Mouse (Mus musculus) olfactory bulb, adult 2 months (tissue): Measurements from ENCODE around the gene Slc2a9. TPM values are rescaled to one million over a fixed set of nuclear protein-coding genes. Genes with fewer than 3 reads are reported as not detected.
A peak's percentile ranks its signal among the peaks of the same experiment; 100 is the strongest.

Experiments
- H3K27ac ChIP-seq: fragments of 200-500 bp; 2 replicates; pipeline ENCODE4 v1.5.1; 2012; ENCODE audit warnings: low read depth, low read length; ENCODE audit not compliant: insufficient read depth
- H3K4me1 ChIP-seq: fragments of 200-500 bp; 2 replicates; pipeline ENCODE4 v1.6.1; 2012; ENCODE audit warnings: low read length; ENCODE audit not compliant: control insufficient read depth, insufficient read depth
- H3K4me3 ChIP-seq: fragments of 200-500 bp; 2 replicates; pipeline ENCODE4 v1.5.1; 2012; ENCODE audit warnings: mild to moderate bottlenecking, low read depth, low read length, moderate library complexity; ENCODE audit not compliant: insufficient read depth
- CTCF ChIP-seq: fragments of 200-500 bp; IDR thresholded peaks from 2 replicates; pipeline ENCODE4 v1.5.1; 2012; ENCODE audit warnings: low read depth, mild to moderate bottlenecking, low read length, moderate library complexity; ENCODE audit not compliant: insufficient read depth
- POLR2A ChIP-seq: fragments of 200-500 bp; IDR thresholded peaks from 2 replicates; pipeline ENCODE4 v1.6.1; 2012; ENCODE audit warnings: mild to moderate bottlenecking, low read depth, low read length, moderate library complexity; ENCODE audit not compliant: insufficient read depth
- WGBS: fragments of 180-500 bp; shearing (Covaris S2); methylation state at CpG from one replicate; pipeline ENCODE4 v1.1.7; 2018; 5-methylcytosine and 5-hydroxymethylcytosine counted together
- polyA plus RNA-seq: library from polyadenylated mRNA; stranded (reverse); fragments of >200 nt; gene quantifications from 2 replicates; pipeline ENCODE4 v1.2.4, GENCODE M21; 2012; ENCODE audit warnings: low replicate concordance; ENCODE audit not compliant: missing spikeins, insufficient read depth, insufficient read length

The Slc2a9 gene
- polyA plus RNA-seq, 1 experiment, result not detected

DNA sequence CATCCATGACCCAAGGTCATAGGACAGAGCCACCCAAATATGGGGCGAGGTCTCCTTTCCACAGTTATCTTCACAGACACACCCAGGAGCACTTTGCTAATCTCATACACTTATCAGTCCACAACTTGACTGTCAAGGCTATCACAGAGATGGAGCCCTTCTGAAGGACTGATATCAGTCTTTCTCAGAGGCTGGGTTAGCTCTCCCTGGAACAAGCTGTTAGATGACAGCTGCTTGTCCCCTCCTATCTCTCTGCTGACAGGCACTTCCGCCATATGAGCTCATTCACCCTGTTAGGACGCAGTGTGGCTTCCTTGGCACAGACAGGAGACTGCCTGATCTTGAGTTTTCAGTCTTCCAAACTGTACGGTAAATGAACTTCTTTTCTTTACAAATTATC is 6.6 kb upstream of the Slc2a9 start:
- H3K4me1 ChIP-seq, result peaks cover 10% of the 10 kb centered on the region
- H3K27ac ChIP-seq, result no peak overlapping the region
- WGBS, result 93% methylated on average over 4 of the region's 4 CpGs
- no peak overlapping the region for H3K4me3 ChIP-seq
- TF ChIP-seq POLR2A, result no peak
- no peak for TF ChIP-seq CTCF

DNA sequence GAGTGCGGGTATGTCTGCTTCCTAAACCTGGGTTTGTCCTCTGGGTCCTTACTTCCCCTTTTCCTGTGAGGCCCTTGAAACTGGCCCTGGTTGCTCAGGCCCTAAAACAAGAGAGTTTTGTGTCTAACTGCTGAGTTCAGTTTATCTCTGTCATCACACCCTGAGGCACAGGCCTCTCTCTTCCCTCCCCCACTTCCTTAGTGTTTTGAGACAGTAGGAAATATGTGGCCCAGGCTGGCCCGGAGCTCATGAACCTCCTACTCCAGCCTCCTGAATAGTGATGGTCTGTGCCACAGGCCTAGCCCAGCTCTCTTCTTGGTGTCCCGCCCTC is 2.5 kb upstream of the Slc2a9 start:
- Histone ChIP-seq H3K4me1 (no peaks in the 10 kb centered on the region), H3K4me3 (no peak overlapping the region), H3K27ac (no peak overlapping the region)
- TF ChIP-seq CTCF (no peak), POLR2A (no peak)
- 97% methylated on average over 3 of the region's 3 CpGs for WGBS

DNA sequence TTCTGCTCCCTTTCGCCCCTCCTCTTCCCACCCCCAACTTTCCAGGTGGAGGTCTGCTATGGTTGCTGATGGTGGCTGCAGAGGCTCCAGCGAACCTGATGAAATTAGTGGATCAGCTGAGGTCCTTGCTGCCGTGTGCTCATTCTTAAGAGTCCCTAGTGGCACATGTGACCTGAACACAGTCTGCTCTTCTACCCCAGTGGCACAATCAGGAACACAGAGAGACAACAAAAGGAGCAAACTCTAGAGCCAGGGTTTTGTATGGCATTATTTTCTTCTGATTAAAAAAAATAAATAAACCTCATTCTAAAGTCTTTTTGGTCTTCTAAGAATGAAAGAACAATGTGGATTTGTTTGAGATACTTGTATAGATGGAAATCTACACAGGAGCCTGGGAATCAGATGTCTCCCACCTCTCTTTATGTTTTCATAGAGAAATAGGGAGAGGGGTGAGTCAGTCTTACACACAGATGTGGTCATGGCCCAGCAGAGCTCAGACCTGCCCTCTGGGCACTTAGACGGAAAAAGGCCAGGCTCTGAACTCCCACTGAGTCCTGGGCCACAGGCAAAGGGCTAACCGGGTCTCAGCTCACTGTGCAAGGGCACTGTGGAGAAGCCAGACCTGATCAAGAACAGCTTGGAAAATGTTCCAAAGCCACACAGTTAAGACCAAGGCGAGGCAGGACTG is 1.9 kb upstream of the Slc2a9 start:
- TF ChIP-seq CTCF (no peak), POLR2A (no peak)
- Histone ChIP-seq H3K4me3 (no peak overlapping the region), H3K27ac (no peak overlapping the region), H3K4me1 (no peaks in the 10 kb centered on the region)
- WGBS, result 76% methylated on average over 6 of the region's 6 CpGs

DNA sequence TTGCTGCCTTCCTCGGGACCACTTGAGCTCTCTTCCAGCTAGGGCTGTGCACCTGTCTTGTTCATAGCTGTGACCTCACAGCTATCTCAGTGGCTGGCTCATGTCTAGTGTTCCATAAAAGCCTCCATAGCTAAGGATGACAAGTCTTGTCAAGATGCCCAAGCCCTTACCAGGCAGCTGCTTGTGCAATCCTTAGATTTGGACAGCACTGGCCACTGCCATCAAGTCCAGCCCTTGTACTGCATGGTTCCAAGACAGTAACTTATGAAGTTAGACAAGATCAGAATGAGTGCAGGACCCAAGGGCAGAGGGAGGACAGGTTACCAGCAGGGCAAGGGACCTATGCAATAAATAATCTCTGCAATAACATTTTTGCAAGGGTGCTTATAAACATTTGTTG is 1.2 kb upstream of the Slc2a9 start:
- TF ChIP-seq CTCF, result no peak
- no peak for TF ChIP-seq POLR2A
- no peak overlapping the region for H3K27ac ChIP-seq
- no peak overlapping the region for H3K4me3 ChIP-seq
- H3K4me1 ChIP-seq, result no peaks in the 10 kb centered on the region
- 73% methylated on average over 1 of the region's 1 CpGs for WGBS

DNA sequence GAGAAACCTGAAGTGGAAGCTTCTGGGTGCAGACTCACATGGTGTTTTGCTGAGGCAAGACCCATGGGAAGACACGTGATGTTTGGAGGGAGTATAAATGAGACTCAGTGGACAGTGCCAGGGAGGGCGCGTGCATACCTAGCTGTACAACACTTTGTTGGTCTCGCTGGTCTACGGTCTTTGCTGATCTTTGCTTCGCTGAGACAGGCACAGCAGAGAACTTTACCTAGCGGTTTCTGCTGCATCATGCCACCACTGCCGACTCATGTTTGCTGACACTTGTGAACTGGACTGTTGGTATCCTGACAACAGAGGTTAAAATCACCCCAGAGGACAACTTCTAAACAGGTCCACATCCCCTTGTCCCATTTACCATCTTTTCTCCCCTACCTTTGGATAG is 2.9 kb downstream of the Slc2a9 start:
- Histone ChIP-seq H3K27ac (no peak overlapping the region), H3K4me3 (no peak overlapping the region), H3K4me1 (no peaks in the 10 kb centered on the region)
- WGBS, result 93% methylated on average over 8 of the region's 8 CpGs
- TF ChIP-seq CTCF (no peak), POLR2A (no peak)

DNA sequence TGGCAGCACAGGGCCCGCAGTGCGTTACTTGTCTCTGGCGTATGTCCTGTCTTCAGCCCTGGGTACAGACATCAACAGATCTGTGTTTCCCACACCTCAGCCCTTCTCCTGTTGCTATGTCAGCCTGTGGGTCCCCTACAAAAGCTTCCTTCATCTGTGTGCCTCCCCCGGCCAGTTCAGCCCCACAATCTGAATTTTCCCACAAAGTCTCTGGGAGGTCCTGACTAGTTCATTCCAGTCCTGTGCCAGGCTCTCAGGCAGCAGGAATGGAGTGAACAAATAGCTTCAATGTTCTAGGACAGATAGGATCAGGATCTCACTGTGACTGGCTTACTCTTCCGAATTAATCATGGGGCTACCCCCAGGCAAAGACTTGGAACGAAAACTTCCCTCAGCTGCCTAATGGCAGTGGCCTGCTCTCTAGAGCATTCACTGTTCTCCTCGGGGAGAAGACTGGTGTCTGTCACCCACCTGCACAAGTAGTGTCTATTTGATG is 3.6 kb downstream of the Slc2a9 start:
- Histone ChIP-seq H3K27ac (peak overlapping the region; percentile 37; the same call in 1 of the 2 replicates), H3K4me3 (no peak overlapping the region), H3K4me1 (no peaks in the 10 kb centered on the region)
- 54% methylated on average over 7 of the region's 7 CpGs for whole genome bisulfite sequencing
- no peak for TF ChIP-seq POLR2A
- no peak for TF ChIP-seq CTCF

DNA sequence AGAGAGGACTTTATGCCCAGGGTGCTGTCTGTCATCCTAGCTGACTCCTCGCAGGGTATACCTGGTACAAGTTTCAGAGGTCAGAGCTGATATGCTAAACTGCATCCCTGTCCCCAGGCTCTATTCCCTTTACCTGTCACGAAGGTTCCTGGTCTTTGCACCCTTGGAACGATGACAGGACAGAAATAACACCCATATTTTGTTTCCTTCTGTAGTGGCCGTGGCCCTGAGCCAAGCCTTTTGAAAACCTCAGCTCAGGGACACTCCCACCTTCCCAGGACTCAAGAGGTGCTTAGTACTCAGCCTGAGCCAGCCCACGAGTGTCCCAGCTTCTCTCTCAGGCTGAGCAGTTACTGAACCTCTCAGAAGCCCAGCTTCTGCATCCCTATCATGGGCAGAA is 4.5 kb downstream of the Slc2a9 start:
- no peaks in the 10 kb centered on the region for H3K4me1 ChIP-seq
- WGBS, result 66% methylated on average over 5 of the region's 5 CpGs
- H3K27ac ChIP-seq, result 0 out of 2 replicates have a peak overlapping the region, but pooled peaks have one; percentile 7

DNA sequence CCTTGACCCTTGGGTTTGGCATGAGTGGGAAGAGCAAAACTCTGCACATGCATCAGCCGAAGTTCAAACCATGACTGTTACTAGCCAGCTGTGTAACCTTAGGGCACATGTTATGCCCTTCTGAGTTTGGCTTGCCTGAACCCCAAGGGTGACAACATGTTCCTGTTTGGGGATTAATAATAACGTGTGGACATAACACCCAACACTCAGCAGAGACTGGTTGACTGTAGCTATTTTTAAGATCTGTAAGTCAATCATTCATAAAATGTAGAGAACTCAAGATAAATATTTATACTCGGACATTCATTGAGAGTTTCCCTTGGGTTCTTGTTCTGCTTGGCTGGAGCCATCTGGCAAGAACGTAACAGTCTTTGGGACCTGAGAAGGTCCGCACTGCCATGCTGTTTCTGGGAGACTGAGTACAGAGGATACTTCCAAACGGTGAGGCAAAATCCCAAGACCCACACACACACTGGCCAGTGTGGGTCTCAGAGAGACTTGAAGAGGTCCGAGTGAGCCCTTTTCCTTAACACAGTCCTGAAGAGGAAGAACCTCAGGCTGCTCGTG is 6.4 kb downstream of the Slc2a9 start:
- Histone ChIP-seq H3K4me1 (no peaks in the 10 kb centered on the region), H3K27ac (no peak overlapping the region), H3K4me3 (no peak overlapping the region)
- TF ChIP-seq CTCF, result no peak
- WGBS, result 85% methylated on average over 8 of the region's 8 CpGs

More for the DNA sequence above, 4.5 kb downstream of the Slc2a9 start:
- no peak overlapping the region for H3K4me3 ChIP-seq
- TF ChIP-seq CTCF (no peak), POLR2A (no peak)

DNA sequence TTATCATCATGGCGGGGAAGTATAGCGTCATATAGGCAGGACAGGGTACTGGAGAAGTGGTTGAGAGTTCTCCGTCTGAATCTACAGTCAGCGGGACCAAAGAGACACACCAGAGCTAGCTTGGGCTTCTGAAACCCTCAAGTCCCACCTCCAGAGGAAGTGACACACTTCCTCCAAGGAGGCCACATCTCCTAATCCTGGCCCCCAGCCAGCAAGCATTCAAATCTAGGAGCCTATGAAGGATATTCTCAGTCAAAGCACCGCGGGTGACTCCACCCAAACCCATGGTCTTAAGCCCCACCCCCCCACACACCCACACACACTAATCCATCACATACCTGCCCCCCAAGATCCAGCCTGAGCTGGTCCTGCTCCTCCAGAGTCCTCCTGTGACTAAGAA is 9.1 kb downstream of the Slc2a9 start:
- no peak overlapping the region for H3K4me3 ChIP-seq
- no peak overlapping the region for H3K27ac ChIP-seq
- WGBS, result 92% methylated on average over 6 of the region's 6 CpGs
- H3K4me1 ChIP-seq, result peaks cover 2% of the 10 kb centered on the region; the same call in 1 of the 2 replicates
- no peak for TF ChIP-seq POLR2A
